Mouse (Mus musculus) embryonic facial prominence, embryonic 15.5 days (tissue): ENCODE results near the gene Usp27x. TPM values are rescaled to one million over a fixed set of nuclear protein-coding genes. Genes with fewer than 3 reads are reported as not detected.

Experiments
- ATAC-seq: fragments of 200-750 bp; cut with Nextera tagmentation; 2 replicates; pipeline ENCODE4 v1.8.0; 2017; ENCODE audit warnings: low read depth, moderate TSS enrichment; ENCODE audit not compliant: insufficient number of reproducible peaks, low FRiP score, low TSS enrichment
- H3K27ac ChIP-seq: fragments of 300-500 bp; sonication (generic); replicated peaks from 2 replicates; pipeline ENCODE4 v1.5.1; 2015; ENCODE audit warnings: mild to moderate bottlenecking, inconsistent platforms
- H3K27me3 ChIP-seq: fragments of 300-500 bp; sonication (generic); 2 replicates; pipeline ENCODE4 v1.6.1; 2015; ENCODE audit warnings: inconsistent platforms
- H3K36me3 ChIP-seq: fragments of 300-500 bp; sonication (generic); 2 replicates; pipeline ENCODE4 v1.6.1; 2015; ENCODE audit warnings: mild to moderate bottlenecking, inconsistent platforms
- H3K4me1 ChIP-seq: fragments of 300-500 bp; sonication (generic); 2 replicates; pipeline ENCODE4 v1.6.1; 2015; ENCODE audit warnings: inconsistent platforms
- H3K4me2 ChIP-seq: fragments of 300-500 bp; sonication (generic); replicated peaks from 2 replicates; pipeline ENCODE4 v1.6.1; 2015; ENCODE audit warnings: mild to moderate bottlenecking, inconsistent platforms
- H3K4me3 ChIP-seq: fragments of 300-500 bp; sonication (generic); replicated peaks from 2 replicates; pipeline ENCODE4 v1.5.1; 2015; ENCODE audit warnings: mild to moderate bottlenecking, inconsistent platforms
- H3K9ac ChIP-seq: fragments of 300-500 bp; sonication (generic); 2 replicates; pipeline ENCODE4 v1.6.1; 2015; ENCODE audit warnings: inconsistent platforms
- H3K9me3 ChIP-seq: fragments of 300-500 bp; sonication (generic); replicated peaks from 2 replicates; pipeline ENCODE4 v1.6.1; 2016; ENCODE audit warnings: inconsistent platforms
- WGBS: fragments of 180-500 bp; shearing (Covaris S2); methylation state at CpG from one replicate; pipeline ENCODE4 v1.1.7; 2015; 5-methylcytosine and 5-hydroxymethylcytosine counted together
- polyA plus RNA-seq: library from polyadenylated mRNA; unstranded; fragments of >200 nt; fragmentation: Nextera tagmentation; extraction: Ambion mirVana; gene quantifications from 2 replicates; pipeline ENCODE4 v1.2.1, GENCODE M21; 2015

Gene Usp27x
- 0.94 and 0.96 TPM in 2 replicates for polyA plus RNA-seq

DNA sequence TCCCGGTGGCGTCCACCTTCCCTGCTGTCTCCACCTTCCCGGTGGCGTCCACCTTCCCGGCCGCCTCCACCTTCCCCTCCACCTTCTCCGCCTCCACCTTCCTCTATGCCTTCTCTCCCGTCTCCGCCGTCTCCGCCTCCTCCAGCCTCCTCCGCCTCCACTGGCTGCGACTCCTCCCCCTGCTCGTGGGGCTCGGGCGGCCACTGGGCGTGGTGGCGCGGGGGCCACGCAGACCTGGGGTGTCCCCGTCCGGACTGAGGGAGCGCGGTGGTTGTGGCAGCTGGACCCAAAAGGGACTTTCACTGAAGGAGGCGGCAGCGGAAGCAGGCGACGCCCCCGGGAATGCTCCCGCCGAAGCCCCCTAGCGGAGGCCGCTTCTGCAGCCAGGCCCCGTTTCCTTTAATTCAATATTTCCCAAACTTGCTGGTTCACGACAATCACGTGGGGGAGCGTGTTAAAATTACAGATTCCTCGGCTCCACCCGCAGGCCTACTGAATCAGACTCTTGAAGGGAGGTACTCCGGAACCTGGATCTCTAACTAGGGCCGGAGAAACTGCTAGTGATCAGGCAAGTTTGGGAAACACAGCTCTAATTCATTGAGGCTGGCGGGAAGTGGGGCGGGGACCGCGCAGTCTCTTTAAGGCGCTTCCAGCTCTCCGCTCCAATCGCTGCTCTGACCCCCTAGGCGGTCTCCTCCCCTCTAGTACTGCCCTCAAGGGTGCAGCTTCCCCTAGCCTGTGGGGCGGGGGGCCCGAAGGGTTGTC, at the start of gene Usp27x:
Usp27x (minus strand) TSS at position 115 of the 765 bp plus-strand sequence.
- H3K27ac ChIP-seq, result peak within 1 kb of the TSS; percentile 91
- H3K27me3 ChIP-seq, result no peaks in the 10 kb centered on the region
- WGBS, result 13% methylated on average over 42 of the region's 51 CpGs
- ATAC-seq, result peak; percentile 88
- H3K9me3 ChIP-seq, result no peaks in the 10 kb centered on the region
- peaks cover 3% of the 10 kb centered on the region; the same call in 1 of the 2 replicates for H3K4me1 ChIP-seq
- H3K4me2 ChIP-seq, result peak within 1 kb of the TSS; percentile 76
- peak within 1 kb of the TSS; percentile 55 for H3K4me3 ChIP-seq
- no peaks in the 10 kb centered on the region for H3K36me3 ChIP-seq
- peak within 1 kb of the TSS; percentile 45 for H3K9ac ChIP-seq

DNA sequence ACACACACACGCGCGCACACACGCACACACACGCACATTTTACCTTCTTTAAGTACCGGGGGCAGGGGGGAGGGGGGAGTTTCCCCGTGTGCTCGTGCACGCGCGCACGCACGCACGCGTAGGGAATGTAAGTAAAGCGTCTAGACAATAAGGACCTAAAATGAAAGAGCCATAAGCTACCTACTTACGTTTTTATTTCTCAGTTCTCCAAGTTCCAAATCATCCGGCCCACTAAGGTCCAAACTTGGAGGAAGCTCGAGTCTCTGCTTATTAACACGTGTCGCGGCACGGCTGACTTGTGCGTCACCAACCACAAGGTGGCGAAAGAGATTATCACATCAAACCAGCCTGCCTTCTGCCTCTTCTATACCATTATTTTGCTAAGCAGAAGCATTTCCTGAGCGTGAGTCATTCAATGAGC, 47.1 kb upstream of the Usp27x start:
- no peak for ATAC-seq
- H3K27ac ChIP-seq, result no peak overlapping the region
- H3K4me1 ChIP-seq, result no peaks in the 10 kb centered on the region
- no peaks in the 10 kb centered on the region for H3K9me3 ChIP-seq
- H3K36me3 ChIP-seq, result no peaks in the 10 kb centered on the region
- 19% methylated on average over 26 of the region's 26 CpGs for WGBS
- H3K4me2 ChIP-seq, result peak overlapping the region; percentile 51
- H3K27me3 ChIP-seq, result no peaks in the 10 kb centered on the region
- 0 out of 2 replicates have a peak overlapping the region, but pooled peaks have one; percentile 26 for H3K9ac ChIP-seq
- H3K4me3 ChIP-seq, result peak overlapping the region; percentile 52

DNA sequence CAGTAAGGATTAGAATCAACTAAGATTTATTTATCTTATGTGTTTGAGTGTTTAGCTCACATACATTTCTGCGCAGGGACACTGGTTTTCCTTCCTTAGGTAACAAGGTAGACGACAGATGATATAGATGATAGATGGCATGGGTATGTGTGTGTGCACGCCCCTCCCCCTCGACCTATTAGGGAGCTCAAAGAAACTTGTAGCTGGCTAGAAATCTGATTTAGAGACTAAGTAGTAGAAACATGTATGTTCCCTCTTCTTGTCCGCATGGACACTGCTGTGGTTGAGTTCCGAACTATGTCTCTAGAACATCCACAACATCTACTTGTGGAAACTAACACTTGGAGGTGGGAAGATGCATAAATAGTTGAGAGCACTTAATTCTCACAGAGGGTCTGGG, 46.5 kb upstream of the Usp27x start:
- no peaks in the 10 kb centered on the region for H3K36me3 ChIP-seq
- no peak overlapping the region for H3K9ac ChIP-seq
- no peak overlapping the region for H3K27ac ChIP-seq
- no peaks in the 10 kb centered on the region for H3K27me3 ChIP-seq
- no peaks in the 10 kb centered on the region for H3K4me1 ChIP-seq
- WGBS, result 71% methylated on average over 6 of the region's 6 CpGs
- H3K9me3 ChIP-seq, result no peaks in the 10 kb centered on the region
- peak overlapping the region; percentile 52 for H3K4me3 ChIP-seq
- ATAC-seq, result no peak
- peak overlapping the region; percentile 51 for H3K4me2 ChIP-seq

DNA sequence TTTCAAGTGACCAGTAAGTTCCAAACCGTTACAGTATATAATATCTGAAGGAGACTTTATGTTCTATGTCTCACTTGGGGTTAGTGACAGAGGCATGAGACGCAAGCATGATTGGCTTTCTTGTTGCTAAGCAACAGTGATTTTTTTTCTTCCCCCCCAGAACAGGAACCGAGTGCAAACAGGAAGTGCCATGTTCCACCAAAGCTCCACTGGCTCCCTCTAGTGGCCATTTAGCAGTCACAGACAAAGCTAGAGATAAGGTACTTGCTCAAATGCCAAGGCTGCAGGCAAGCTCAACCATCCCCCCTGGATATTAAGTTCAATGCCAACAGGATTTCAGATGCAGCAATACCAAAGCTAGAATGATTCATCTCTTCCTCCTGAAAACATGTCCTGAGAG, 45.4 kb upstream of the Usp27x start:
- H3K36me3 ChIP-seq, result no peaks in the 10 kb centered on the region
- H3K9ac ChIP-seq, result no peak overlapping the region
- H3K4me1 ChIP-seq, result no peaks in the 10 kb centered on the region
- no peak overlapping the region; the same call in 1 of the 2 replicates for H3K4me2 ChIP-seq
- H3K4me3 ChIP-seq, result no peak overlapping the region
- H3K27me3 ChIP-seq, result no peaks in the 10 kb centered on the region
- ATAC-seq, result no peak
- no peak overlapping the region for H3K27ac ChIP-seq
- 29% methylated on average over 3 of the region's 3 CpGs for WGBS
- no peaks in the 10 kb centered on the region for H3K9me3 ChIP-seq

DNA sequence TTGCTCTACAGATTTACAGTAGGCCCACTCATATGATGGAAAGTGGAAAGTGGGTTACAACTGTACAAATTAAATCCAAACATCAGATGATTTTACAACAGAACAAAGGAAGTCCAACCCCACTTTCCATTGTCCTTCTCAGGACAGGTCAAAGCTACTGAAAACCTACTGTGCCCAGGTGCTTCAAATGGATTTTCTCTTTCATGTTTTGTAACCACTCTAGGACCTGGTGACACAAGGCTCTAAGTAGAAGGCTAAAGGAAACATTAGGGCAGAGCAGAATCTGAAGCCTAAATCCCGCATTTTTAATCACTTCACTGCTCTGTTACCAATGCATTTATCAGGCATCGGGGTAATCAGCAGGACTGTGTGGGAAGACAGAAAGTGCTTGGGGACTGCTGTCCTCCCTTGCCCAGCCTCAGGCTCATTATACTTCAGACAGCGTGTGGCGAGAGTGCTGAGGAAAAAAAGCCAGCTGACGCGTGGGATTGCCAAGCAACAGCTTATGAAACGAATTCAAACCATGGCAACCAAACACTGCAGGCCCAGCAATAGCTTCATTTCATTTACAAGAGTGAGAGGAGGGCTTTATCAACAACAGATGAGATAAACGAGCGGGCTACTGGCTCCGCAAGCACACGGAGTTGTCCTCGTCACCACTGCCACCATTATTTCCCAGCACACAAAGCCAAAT, 40.7 kb upstream of the Usp27x start:
- no peak overlapping the region for H3K4me2 ChIP-seq
- no peaks in the 10 kb centered on the region for H3K27me3 ChIP-seq
- H3K9me3 ChIP-seq, result no peaks in the 10 kb centered on the region
- no peaks in the 10 kb centered on the region for H3K36me3 ChIP-seq
- no peak overlapping the region for H3K27ac ChIP-seq
- no peaks in the 10 kb centered on the region for H3K4me1 ChIP-seq
- WGBS, result 54% methylated on average over 12 of the region's 12 CpGs
- no peak overlapping the region for H3K4me3 ChIP-seq
- no peak overlapping the region for H3K9ac ChIP-seq
- no peak for ATAC-seq

DNA sequence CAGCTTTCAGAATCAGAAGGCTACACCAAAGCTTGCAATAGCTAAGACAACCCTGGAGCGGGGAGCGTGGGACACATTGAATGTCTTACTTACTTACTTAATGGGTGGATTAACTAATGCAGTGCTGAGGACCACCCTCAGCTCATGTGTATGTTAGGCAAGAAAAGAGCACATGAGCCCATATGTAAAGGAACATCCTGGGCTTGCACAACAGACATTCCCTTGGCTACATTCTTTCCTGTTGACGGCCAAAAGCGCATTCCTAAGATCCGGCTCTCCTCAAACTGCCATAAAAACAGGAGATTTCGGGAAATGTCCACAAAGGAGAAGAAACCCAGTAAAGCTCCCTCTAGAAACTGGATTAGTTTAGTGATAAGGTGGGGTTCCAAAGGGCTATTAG, 39.7 kb upstream of the Usp27x start:
- no peak for ATAC-seq
- H3K4me1 ChIP-seq, result no peaks in the 10 kb centered on the region
- no peaks in the 10 kb centered on the region for H3K36me3 ChIP-seq
- H3K9ac ChIP-seq, result no peak overlapping the region
- 72% methylated on average over 6 of the region's 6 CpGs for WGBS
- no peak overlapping the region for H3K27ac ChIP-seq
- H3K4me3 ChIP-seq, result no peak overlapping the region
- no peaks in the 10 kb centered on the region for H3K27me3 ChIP-seq
- no peaks in the 10 kb centered on the region for H3K9me3 ChIP-seq
- no peak overlapping the region for H3K4me2 ChIP-seq

DNA sequence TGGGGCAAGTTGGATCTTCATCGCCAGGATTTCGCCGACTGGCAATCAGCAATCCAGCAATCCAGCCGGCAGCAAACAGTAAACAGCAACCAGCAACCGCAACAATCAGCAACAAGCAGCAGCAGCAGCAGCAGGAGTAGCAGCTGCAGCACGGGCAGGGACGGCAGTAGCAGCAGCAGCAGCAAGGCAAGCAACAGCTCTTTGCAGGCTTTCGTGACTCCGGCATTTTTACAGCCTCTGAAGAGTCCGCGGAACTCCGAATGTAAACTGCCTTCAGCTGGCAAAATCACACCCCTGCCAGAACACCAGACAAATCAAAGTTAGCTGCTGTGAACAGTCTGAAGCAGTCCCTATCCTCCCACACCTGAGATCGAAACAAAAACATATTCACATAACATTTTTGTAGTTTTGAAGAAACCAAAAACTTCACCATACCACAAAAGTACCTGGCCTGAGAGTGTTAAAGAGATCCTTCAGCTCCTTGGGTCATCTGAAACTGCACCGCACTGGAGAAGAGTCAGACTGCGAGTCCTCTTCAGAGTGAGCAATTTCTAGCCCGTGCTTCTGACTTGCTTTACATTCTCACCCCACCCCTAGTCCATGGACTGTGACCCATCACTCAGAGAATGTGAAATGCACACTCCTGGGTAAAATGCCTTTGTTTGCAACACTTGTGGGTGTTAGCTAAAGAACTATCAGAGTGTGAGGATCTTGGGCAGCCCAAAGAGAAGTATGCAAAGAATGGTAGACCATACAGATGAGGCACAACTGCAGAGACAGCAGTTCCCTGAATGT, 36.8 kb upstream of the Usp27x start:
- WGBS, result 77% methylated on average over 16 of the region's 16 CpGs
- H3K36me3 ChIP-seq, result no peaks in the 10 kb centered on the region
- no peak for ATAC-seq
- no peak overlapping the region for H3K27ac ChIP-seq
- no peaks in the 10 kb centered on the region for H3K27me3 ChIP-seq
- no peaks in the 10 kb centered on the region for H3K9me3 ChIP-seq
- no peaks in the 10 kb centered on the region for H3K4me1 ChIP-seq
- no peak overlapping the region for H3K9ac ChIP-seq
- H3K4me3 ChIP-seq, result no peak overlapping the region
- H3K4me2 ChIP-seq, result no peak overlapping the region

DNA sequence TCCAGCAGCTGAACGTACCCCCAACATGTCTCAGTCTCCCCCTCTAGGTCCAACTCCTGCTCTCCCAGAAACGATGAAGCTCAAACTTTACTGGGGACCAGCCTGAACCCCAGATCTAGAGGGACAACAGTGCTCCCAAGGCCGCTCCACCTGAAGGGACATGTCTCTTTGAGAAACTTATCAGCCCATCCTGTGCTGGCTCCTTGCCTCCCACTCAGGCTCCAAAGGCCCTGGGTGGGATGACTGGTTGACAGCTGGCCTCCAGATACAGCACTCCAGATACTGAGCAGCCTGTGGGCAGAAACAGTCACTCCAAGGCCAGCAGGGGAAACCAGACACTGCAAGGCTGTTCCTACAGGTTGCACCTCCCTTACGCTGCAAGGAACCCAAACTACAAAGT, 956 bp upstream of the Usp27x start:
- Histone ChIP-seq H3K4me1 (peaks cover 3% of the 10 kb centered on the region; the same call in 1 of the 2 replicates), H3K27me3 (no peaks in the 10 kb centered on the region), H3K4me2 (peak overlapping the region; percentile 76), H3K9me3 (no peaks in the 10 kb centered on the region), H3K4me3 (peak overlapping the region; percentile 55), H3K36me3 (no peaks in the 10 kb centered on the region), H3K9ac (no peak overlapping the region), H3K27ac (peak overlapping the region; percentile 91)
- WGBS, result 24% methylated on average over 4 of the region's 4 CpGs
- no peak for ATAC-seq

DNA sequence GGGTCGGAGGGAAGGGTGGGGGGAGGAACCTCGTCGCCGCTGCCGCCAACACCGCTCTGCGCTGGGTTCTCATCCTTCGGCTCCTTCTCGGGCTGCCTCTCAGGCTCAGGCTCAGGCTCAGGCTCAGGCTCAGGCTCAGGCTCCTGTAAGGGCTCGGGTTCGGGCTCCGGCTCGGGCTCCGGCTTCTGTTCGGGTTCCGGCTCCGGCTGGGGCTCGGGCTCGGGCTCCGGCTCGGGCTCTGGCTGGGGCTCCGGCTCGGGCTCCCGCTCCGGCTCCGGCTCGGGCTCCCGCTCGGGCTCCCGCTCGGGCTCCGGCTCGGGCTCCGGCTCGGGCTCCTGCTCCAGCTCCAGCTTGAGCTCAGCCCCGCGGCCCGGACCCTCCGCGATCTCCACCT, 311 bp downstream of the Usp27x start:
- Histone ChIP-seq H3K27ac (peak overlapping the region; percentile 91), H3K9me3 (no peaks in the 10 kb centered on the region), H3K4me1 (peaks cover 3% of the 10 kb centered on the region; the same call in 1 of the 2 replicates), H3K4me2 (peak overlapping the region; percentile 76), H3K36me3 (no peaks in the 10 kb centered on the region), H3K4me3 (peak overlapping the region; percentile 55), H3K9ac (peak overlapping the region; percentile 45), H3K27me3 (no peaks in the 10 kb centered on the region)
- ATAC-seq, result peak; percentile 19; the same call in 1 of the 2 replicates
- whole genome bisulfite sequencing, result 44% methylated on average over 20 of the region's 40 CpGs

DNA sequence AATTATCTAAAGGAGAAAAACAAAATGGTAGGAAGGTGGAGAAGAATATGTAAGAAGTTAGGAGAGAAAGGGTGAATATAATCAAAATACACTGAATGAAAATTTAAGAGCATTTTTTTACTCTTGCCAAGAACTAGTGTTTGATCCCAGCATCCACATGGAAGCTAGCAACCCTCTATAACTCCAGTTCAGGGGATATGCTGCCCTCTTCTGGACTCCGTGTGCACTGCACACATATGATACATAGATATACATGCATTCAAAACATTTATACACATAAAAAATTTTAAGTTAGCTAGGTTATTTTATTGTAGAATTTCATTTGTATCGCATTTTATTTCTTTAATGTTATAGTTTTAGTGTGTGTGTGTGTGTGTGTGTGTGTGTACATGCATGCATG, 50.2 kb downstream of the Usp27x start:
- H3K9me3 ChIP-seq, result no peaks in the 10 kb centered on the region
- no peak overlapping the region for H3K27ac ChIP-seq
- no peaks in the 10 kb centered on the region for H3K36me3 ChIP-seq
- no peak overlapping the region for H3K4me3 ChIP-seq
- no peak for ATAC-seq
- no peaks in the 10 kb centered on the region for H3K4me1 ChIP-seq
- H3K4me2 ChIP-seq, result no peak overlapping the region
- 45% methylated on average over 2 of the region's 2 CpGs for WGBS
- no peaks in the 10 kb centered on the region for H3K27me3 ChIP-seq
- H3K9ac ChIP-seq, result no peak overlapping the region

DNA sequence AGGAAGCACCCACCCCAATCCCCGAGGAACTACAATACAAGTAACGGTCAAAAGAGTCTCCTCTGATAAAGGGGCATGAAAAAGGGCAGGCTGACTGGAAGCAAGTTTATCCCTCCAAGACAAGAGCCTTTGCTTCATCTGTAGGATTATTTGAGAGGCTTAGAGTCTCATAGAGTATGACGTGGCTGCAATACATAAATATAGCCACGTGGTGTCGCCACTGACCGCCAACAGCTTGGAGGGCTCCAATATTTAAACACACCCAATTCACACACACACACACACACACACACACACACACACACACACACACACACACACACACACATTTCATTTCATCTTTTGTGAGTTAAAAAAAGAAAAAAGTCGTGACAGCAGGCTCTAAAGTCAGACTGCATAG, 53.3 kb downstream of the Usp27x start:
- WGBS, result 15% methylated on average over 7 of the region's 7 CpGs

More for the DNA sequence above, 53.3 kb downstream of the Usp27x start:
- Histone ChIP-seq H3K36me3 (no peaks in the 10 kb centered on the region), H3K9ac (no peak overlapping the region), H3K27ac (no peak overlapping the region), H3K4me2 (no peak overlapping the region), H3K4me1 (no peaks in the 10 kb centered on the region), H3K9me3 (no peaks in the 10 kb centered on the region), H3K4me3 (no peak overlapping the region), H3K27me3 (no peaks in the 10 kb centered on the region)
- ATAC-seq, result no peak
